Mouse (Mus musculus): ENCODE measurements around the gene Gm21788.
"Not testable (repeated sequence)": the region's sequence is repeated elsewhere in the genome, so short reads cannot be mapped to it uniquely, and the experiment has no call there.

Gm21788 gene

GRCm38 (mm10) chrY:7404710-7405109 lies at the start of gene Gm21788:
Gene Gm21788, plus strand, starts transcription at chrY:7405010.
- DNase-seq (ENCODE audit: low read depth), result not testable (repeated sequence)
